Mouse (Mus musculus) urinary bladder, adult 18-20 months (tissue): ENCODE data around the gene Smim15.

Experiments used
- DNase-seq, 2 experiments: peaks; one replicate each; pipeline ENCODE4 v3.0.0; 2022; ENCODE audit warnings: low spot score in 2 of 2, mixed read lengths in 2 of 2

Smim15 gene

GRCm38 (mm10) chr13:108062900-108063299, 18.7 kb downstream of the Smim15 start:
- no peak for DNase-seq

DNA sequence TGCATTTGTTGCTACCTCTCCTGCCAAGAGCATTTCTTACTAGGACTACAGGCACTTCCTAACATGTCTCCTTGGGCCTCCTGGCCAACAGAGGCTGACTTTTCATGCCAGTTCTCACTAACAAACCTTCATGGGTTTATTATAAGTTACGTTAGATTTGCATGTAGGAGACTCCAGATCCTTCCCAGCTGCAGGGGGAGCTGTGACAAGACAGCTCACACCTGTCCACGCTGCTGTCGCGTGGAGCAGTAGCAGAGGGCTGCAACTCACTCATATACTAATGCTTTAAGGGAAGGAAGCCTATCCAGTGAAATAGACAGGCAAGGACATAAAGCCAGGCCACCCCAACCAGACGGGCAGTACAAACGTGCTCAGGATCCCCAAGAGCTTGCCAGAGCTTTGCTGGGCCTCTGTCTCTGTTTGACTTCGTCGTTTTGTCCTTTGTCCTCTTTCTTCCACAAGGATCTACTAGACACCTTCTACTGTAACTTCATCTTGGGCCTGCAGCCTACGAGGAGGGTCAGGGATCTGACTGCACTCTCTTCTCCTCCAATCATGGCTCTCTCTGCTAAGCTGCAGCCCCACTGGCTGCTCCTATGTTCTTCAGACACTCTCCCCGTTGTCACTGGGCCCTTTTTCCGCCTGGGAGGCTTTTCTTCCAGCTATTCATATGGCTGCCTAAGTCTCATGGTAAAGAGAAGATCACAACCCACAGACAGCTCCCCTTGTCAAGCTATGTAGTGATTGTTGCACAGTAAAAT, 19.3 kb downstream of the Smim15 start:
- DNase-seq: no peak

GRCm38 (mm10) chr13:108064331-108064730, 20.1 kb downstream of the Smim15 start:
- DNase-seq: no peak

GRCm38 (mm10) chr13:108066021-108066420, 21.8 kb downstream of the Smim15 start:
- no peak for DNase-seq

- no peak for DNase-seq
Observed at GRCm38 (mm10) chr13:108069151-108069550, 24.9 kb downstream of the Smim15 start.

- DNase-seq: no peak
Observed at GRCm38 (mm10) chr13:108070171-108070570, 25.9 kb downstream of the Smim15 start.

GRCm38 (mm10) chr13:108077476-108077875, 33.2 kb downstream of the Smim15 start:
- no peak for DNase-seq

DNA sequence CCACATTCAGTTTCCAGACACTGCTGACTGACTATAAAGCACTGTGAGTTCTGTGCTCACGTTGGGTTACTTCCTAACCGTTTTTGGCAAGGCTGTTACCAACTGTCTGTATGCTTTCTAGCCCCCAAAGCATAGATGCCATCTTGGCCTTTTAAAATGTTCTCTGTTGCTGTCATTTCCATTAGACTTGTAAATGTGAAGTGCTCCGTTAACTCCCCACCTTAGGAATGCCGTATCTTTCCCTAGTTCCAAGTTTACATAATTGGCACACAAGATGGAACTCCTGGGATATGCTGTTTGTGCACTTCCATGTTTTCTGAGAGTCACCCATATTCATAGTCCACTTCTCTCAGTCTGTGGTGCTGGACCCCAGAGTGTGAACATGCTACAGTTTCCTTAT, 33.7 kb downstream of the Smim15 start:
- DNase-seq: no peak

DNA sequence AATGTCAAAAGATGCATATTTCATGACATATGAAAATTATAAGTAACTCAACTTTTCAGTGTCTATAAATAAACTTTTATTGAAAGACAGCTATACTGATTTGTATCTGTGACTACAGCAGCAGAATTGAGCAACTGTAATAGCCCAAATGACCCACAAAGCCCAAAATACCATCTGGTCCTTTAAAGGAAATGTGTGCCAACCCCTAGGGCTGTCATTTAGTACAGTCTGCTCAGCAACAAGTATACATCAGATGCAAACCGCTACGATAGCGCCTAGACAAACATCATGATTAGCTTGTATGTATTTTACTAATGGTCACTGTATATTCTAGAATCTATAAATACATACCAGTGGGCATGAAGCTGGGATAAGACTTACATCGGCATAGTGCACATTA, 39.8 kb downstream of the Smim15 start:
- no peak for DNase-seq

- no peak for DNase-seq
Observed at GRCm38 (mm10) chr13:108086036-108086435, 41.8 kb downstream of the Smim15 start.

DNA sequence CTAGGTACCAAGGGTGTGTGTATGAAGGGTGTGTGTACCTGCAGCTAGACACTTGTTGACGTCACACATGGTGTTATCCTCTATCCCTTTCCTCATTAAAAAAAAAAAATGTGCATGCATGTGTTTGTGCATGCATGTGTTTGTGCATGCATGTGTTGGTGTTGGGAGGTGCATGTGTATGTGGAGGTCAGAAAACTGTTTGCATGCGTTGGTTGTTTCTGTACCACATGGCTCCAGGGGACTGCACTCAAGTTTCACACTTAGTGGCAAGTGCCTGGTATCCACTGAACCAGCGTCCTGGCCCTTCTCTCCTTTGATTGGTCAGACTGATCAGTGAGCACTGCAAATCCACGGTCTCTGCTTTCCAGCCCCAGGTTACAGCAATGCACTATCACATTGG, 42.5 kb downstream of the Smim15 start:
- no peak for DNase-seq

GRCm38 (mm10) chr13:108092290-108092689, 48.0 kb downstream of the Smim15 start:
- no peak for DNase-seq

GRCm38 (mm10) chr13:108094681-108095080, 50.4 kb downstream of the Smim15 start:
- no peak for DNase-seq

DNA sequence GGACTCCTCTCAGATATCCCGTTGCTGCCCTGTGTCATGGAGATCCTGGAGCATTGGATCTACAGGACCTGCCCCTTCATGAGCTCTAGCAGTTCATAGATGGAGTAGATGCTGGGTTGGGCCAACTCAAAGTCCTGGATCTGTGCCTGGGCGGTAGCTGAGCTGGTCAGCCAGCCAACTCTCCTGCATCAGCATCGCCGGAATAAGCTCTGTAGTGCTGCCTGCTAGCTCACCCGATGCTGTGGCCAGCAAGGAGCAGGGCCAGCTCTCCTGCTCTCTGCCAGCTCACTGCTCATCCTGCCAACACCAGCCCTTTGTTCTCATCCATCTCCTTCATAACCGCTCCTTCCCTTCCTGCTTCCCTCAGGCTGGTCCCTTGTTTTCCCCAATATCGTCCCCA, 51.4 kb downstream of the Smim15 start:
- DNase-seq: no peak

- DNase-seq: no peak
Observed at GRCm38 (mm10) chr13:108096446-108096845, 52.2 kb downstream of the Smim15 start.
